Mouse (Mus musculus): ENCODE measurements at regions not wholly inside any gene's neighbourhood (a gene's known extent, or its start where the extent isn't known, plus 50 kb on each side); places are given as distances from the start of the nearest gene placed in this dataset.

- no peak for ATAC-seq
Observed at GRCm38 (mm10) chr7:75063816-75064215, 245.2 kb downstream of the Sv2b start.

- no peak for ATAC-seq
Observed at GRCm38 (mm10) chr7:75050231-75050630, 258.8 kb downstream of the Sv2b start.

- ATAC-seq: no peak
Observed at GRCm38 (mm10) chr7:75049751-75050150, 259.3 kb downstream of the Sv2b start.

- ATAC-seq: no peak
Observed at GRCm38 (mm10) chr7:75048822-75049221, 260.2 kb downstream of the Sv2b start.

- no peak for ATAC-seq
Observed at GRCm38 (mm10) chr7:75047827-75048226, 261.2 kb downstream of the Sv2b start.

- no peak for ATAC-seq
Observed at GRCm38 (mm10) chr7:75040871-75041270, 268.2 kb downstream of the Sv2b start.

- no peak for ATAC-seq
Observed at GRCm38 (mm10) chr7:75026191-75026590, 282.9 kb downstream of the Sv2b start.

- ATAC-seq: no peak
Observed at GRCm38 (mm10) chr7:75021966-75022365, 287.1 kb downstream of the Sv2b start.

- ATAC-seq: no peak
Observed at GRCm38 (mm10) chr7:75018640-75019039, 290.4 kb downstream of the Sv2b start.

- ATAC-seq: no peak
Observed at GRCm38 (mm10) chr7:75008481-75008880, 300.6 kb downstream of the Sv2b start.

- ATAC-seq: no peak
Observed at GRCm38 (mm10) chr7:74990198-74990597, 318.9 kb downstream of the Sv2b start.

- ATAC-seq: no peak
Observed at GRCm38 (mm10) chr7:74979479-74979878, 329.6 kb downstream of the Sv2b start.

- ATAC-seq: no peak
Observed at GRCm38 (mm10) chr7:74975986-74976385, 333.1 kb downstream of the Sv2b start.

- no peak for ATAC-seq
Observed at GRCm38 (mm10) chr7:74974448-74974847, 334.6 kb downstream of the Sv2b start.

GRCm38 (mm10) chr7:74944421-74945098 lies 364.5 kb downstream of the Sv2b start:
- ATAC-seq: no peak

GRCm38 (mm10) chr7:74942917-74943316 lies 366.1 kb downstream of the Sv2b start:
- ATAC-seq: no peak

GRCm38 (mm10) chr7:74942146-74942545 lies 366.9 kb downstream of the Sv2b start:
- ATAC-seq: no peak

GRCm38 (mm10) chr7:74929142-74929829 lies 374.7 kb upstream of the Slco3a1 start:
- no peak for ATAC-seq

- no peak for ATAC-seq
Observed at GRCm38 (mm10) chr7:74928226-74928927, 373.8 kb upstream of the Slco3a1 start.

GRCm38 (mm10) chr7:74926729-74927128 lies 372.1 kb upstream of the Slco3a1 start:
- ATAC-seq: no peak

- ATAC-seq: no peak
Observed at GRCm38 (mm10) chr7:74924156-74924555, 369.6 kb upstream of the Slco3a1 start.

GRCm38 (mm10) chr7:74908311-74908962 lies 353.9 kb upstream of the Slco3a1 start:
- no peak for ATAC-seq

GRCm38 (mm10) chr7:74907391-74907790 lies 352.8 kb upstream of the Slco3a1 start:
- no peak for ATAC-seq
